Mouse (Mus musculus) neural tube, embryonic 11.5 days (tissue): ENCODE measurements around the gene Bmf. TPM values are rescaled to one million over a fixed set of nuclear protein-coding genes. Genes with fewer than 3 reads are reported as not detected.

Source experiments
- ATAC-seq: fragments of 200-750 bp; cut with Nextera tagmentation; 2 replicates; pipeline ENCODE4 v1.8.0; 2017; ENCODE audit warnings: moderate number of reproducible peaks, mild to moderate bottlenecking, moderate TSS enrichment, moderate library complexity; ENCODE audit not compliant: insufficient read depth, low FRiP score, low TSS enrichment
- DNase-seq: peaks from one replicate; pipeline ENCODE4 v3.0.0-alpha.2; 2015; ENCODE audit warnings: low spot score
- H3K27ac ChIP-seq: fragments of 300-500 bp; sonication (generic); 2 replicates; pipeline ENCODE4 v1.5.1; 2014; ENCODE audit warnings: low read depth, mild to moderate bottlenecking, low read length
- H3K27me3 ChIP-seq: fragments of 300-500 bp; sonication (generic); 2 replicates; pipeline ENCODE4 v1.6.1; 2014; ENCODE audit warnings: mild to moderate bottlenecking, low read length, mixed read lengths; ENCODE audit not compliant: control insufficient read depth, insufficient read depth
- H3K36me3 ChIP-seq: fragments of 300-500 bp; sonication (generic); 2 replicates; pipeline ENCODE4 v1.6.1; 2014; ENCODE audit warnings: mild to moderate bottlenecking, low read length, moderate library complexity, mixed read lengths; ENCODE audit not compliant: control insufficient read depth, insufficient read depth
- H3K4me1 ChIP-seq: fragments of 300-500 bp; sonication (generic); 2 replicates; pipeline ENCODE4 v1.6.1; 2014; ENCODE audit warnings: low read length, mixed read lengths; ENCODE audit not compliant: control insufficient read depth, insufficient read depth
- H3K4me2 ChIP-seq: fragments of 300-500 bp; sonication (generic); 2 replicates; pipeline ENCODE4 v1.6.1; 2014; ENCODE audit warnings: low read depth, mild to moderate bottlenecking, moderate library complexity
- H3K4me3 ChIP-seq: fragments of 300-500 bp; sonication (generic); 2 replicates; pipeline ENCODE4 v1.5.1; 2014; ENCODE audit warnings: low read depth, low read length
- H3K9ac ChIP-seq: fragments of 300-500 bp; sonication (generic); 2 replicates; pipeline ENCODE4 v1.6.1; 2014; ENCODE audit warnings: mild to moderate bottlenecking, low read length
- H3K9me3 ChIP-seq: fragments of 300-500 bp; sonication (generic); 2 replicates; pipeline ENCODE4 v1.6.1; 2016; ENCODE audit warnings: low read length; ENCODE audit not compliant: control insufficient read depth
- WGBS: fragments of 180-500 bp; shearing (Covaris S2); extraction: QIAGEN DNeasy Blood & Tissue Kit; methylation state at CpG from one replicate; pipeline ENCODE4 v1.1.7; 2014; 5-methylcytosine and 5-hydroxymethylcytosine counted together
- polyA plus RNA-seq: library from polyadenylated mRNA; unstranded; fragments of >200 nt; fragmentation: Nextera tagmentation; extraction: Ambion mirVana; gene quantifications from 2 replicates; pipeline ENCODE4 v1.2.1, GENCODE M21; 2014

The Bmf gene
- polyA plus RNA-seq, 1 experiment from 2014 or later = 5.9 TPM

DNA sequence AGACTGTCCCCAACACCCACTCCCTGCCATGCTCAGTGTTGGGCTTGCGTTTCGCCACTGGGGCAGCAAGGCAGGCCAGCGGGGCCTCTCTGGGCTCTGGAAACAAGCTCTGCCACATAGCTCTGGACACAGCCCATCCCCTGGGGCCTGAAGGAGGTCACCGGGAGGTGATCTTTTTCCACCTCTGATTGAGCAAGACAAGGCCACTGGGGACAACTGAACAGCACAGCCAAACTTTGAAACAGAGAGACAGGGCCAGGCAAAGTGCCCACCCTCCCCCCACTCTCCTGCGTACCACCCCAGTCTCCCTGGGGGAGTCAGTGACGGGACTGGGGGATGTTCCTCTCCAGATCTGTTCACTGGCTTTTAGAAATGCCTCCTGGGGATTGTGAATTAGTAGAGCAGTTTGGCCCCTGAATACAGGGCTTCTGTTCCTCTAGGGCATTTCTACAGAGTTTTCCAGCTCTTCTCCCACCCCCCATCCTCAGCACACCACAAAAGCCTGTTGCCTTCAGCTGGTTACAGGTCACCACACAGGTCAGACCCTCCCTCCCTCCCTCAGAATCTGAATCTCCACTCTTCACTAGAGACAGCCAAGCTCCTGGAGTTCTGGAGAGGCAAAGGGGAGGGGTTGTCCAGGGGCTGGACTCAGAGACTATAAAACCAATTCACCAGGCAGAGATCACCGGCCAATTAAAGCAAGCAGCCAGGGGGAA lies 19.9 kb downstream of the Bmf start:
- Histone ChIP-seq H3K4me1 (peaks cover 50% of the 10 kb centered on the region), H3K36me3 (no peaks in the 10 kb centered on the region), H3K4me3 (no peak overlapping the region), H3K27ac (peak overlapping the region; percentile 50), H3K9me3 (no peaks in the 10 kb centered on the region), H3K9ac (no peak overlapping the region), H3K4me2 (no peak overlapping the region), H3K27me3 (no peaks in the 10 kb centered on the region)
- DNase-seq = peak; percentile 61
- peak; percentile 10; the same call in 1 of the 2 replicates for ATAC-seq
- WGBS = 3% methylated on average over 7 of the region's 7 CpGs

DNA sequence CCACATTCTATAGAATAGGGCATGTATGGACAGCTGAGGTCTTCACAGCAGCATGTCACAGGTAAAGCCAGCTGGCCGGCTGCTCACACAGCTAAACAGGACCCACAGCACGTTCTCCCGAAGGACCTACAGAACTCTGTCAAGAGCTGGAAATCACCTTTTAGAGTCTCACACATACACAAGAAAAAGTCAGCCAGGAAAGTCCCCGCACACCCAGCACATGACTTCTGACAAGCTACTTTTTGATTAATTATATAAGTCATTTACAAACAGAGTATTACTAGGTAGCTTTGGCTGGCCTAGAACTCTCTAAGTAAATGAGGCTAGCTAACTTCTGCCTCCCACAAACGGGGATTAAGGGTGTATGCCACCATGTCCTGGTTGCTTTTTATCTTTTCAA lies 22.9 kb downstream of the Bmf start:
- DNase-seq = no peak
- Histone ChIP-seq H3K27ac (no peak overlapping the region), H3K9me3 (no peaks in the 10 kb centered on the region), H3K9ac (no peak overlapping the region), H3K4me3 (no peak overlapping the region), H3K4me1 (peaks cover 25% of the 10 kb centered on the region), H3K4me2 (no peak overlapping the region), H3K36me3 (no peaks in the 10 kb centered on the region), H3K27me3 (no peaks in the 10 kb centered on the region)
- ATAC-seq = no peak
- WGBS = 93% methylated on average over 5 of the region's 5 CpGs

DNA sequence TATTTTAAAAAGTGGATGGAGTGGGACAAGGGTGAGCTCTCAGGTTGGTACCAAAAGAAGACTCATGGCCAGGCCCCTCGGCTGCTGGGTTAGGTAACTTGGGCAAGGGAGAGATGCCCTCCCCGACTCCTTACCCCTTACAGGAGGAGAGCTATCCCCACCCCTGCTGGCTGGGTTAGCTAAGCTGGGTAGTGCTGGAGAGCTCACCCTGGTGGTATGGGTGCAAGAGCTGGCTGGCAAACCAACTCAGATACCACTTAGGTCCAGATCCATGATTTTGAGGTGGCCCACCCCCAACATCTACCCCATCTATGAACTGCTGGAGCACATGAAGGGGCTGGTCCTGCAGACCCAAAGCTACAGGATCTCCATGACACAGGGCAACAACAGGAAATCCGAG lies 24.7 kb downstream of the Bmf start:
- ATAC-seq (no peak), DNase-seq (no peak)
- H3K36me3 ChIP-seq = no peaks in the 10 kb centered on the region
- peaks cover 15% of the 10 kb centered on the region for H3K4me1 ChIP-seq
- H3K9ac ChIP-seq = no peak overlapping the region
- no peak overlapping the region for H3K4me3 ChIP-seq
- H3K9me3 ChIP-seq = no peaks in the 10 kb centered on the region
- H3K27ac ChIP-seq = no peak overlapping the region
- 78% methylated on average over 3 of the region's 3 CpGs for WGBS
- H3K27me3 ChIP-seq = no peaks in the 10 kb centered on the region
- no peak overlapping the region for H3K4me2 ChIP-seq

DNA sequence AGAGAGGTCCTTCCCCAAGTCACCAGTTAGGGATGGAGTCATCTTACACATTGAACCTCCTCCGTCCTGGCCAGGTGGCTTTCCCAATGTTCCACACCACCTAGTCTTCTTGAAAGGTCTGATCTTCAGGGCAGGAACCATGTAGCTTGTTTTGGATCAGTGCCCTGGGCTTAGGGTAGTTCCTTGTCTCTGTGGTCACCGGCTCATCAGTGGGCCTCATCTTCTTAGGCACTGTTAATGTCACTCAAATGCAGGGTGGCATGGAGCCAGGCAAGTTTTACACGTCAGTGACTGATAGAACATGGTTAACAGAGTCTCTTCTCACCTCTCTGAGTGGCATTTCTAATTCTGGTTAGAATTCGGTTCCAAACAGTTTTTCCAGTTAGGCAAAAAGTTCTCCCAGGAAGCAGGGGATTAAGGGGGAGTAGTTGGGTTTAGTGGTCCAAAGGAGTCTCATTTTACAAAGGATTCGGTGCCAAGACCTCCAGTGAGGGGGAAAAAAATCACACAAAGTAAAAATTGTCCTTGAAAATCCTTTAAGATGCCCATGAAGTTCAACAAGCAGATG lies 26.2 kb downstream of the Bmf start:
- Histone ChIP-seq H3K9me3 (no peaks in the 10 kb centered on the region), H3K4me2 (no peak overlapping the region), H3K36me3 (no peaks in the 10 kb centered on the region), H3K9ac (no peak overlapping the region), H3K4me1 (peaks cover 8% of the 10 kb centered on the region; the same call in 1 of the 2 replicates), H3K4me3 (no peak overlapping the region), H3K27ac (no peak overlapping the region), H3K27me3 (no peaks in the 10 kb centered on the region)
- WGBS = 75% methylated on average over 5 of the region's 5 CpGs
- ATAC-seq = no peak
- no peak for DNase-seq

DNA sequence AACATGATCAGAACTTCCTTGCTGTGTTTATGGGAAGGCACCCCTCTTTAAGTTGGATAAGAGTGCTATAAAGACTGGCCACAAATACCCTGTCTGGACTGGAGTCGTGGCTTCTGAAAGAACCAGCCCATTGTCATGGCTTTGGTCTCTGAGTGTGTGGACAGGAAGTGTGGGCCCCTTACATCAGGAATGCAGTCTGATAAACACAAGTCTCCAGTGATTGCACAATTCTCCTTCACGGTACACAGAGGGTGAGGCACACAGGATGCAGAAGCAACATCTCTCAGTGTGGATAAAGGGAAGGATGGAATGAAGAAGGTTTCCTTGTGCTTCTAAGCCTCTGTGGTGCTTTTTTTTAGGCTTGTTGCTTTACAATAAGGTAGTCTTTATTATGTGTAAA lies 27.2 kb downstream of the Bmf start:
- WGBS = 42% methylated on average over 2 of the region's 2 CpGs
- Histone ChIP-seq H3K27me3 (no peaks in the 10 kb centered on the region), H3K27ac (no peak overlapping the region), H3K9me3 (no peaks in the 10 kb centered on the region), H3K4me2 (no peak overlapping the region), H3K4me3 (no peak overlapping the region), H3K4me1 (peaks cover 8% of the 10 kb centered on the region; the same call in 1 of the 2 replicates), H3K36me3 (no peaks in the 10 kb centered on the region), H3K9ac (no peak overlapping the region)
- no peak for DNase-seq
- no peak for ATAC-seq

DNA sequence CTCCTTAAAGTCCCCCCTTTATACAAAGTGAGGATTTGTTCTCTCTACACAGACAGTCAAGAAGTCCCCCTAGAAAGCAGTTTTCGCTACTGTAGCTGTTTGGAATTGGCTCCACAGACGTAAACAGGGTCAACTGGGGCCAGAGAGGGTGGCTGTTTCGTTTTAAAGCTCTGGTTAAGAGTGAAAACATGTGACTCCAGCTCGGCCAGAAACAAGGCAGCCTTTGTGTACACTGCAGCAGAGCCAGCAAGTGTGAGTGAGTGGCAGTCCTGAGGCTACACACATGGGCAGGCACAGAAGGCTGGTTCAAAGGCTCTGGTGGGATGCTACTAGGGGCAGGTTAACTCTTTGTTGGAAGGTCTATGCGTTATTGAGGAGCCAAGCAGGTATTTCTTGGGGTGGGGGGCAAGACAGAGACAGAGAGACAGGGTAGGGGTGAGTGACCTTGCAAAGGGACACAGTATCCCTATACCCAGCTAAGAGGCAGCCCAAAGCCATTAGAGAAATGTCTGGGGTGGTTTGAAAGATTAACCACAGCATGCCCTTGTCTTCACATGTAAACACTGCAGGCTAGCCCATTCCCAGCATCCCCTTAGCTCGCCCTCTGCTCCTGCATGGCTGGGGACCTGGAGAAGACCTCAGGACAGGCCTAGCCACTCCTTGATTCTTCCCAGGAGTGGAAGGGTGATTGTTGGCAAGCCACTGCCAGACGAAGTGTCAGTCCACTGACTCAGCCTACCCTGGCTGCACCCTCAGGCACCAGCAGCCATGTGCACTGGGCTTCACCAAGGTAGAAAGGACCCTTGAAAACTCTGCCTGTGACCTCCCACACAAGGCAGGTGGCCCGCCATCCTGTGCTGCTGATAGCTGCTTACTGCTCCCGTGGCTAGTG lies 29.2 kb downstream of the Bmf start:
- no peak overlapping the region for H3K9ac ChIP-seq
- no peaks in the 10 kb centered on the region for H3K27me3 ChIP-seq

DNA sequence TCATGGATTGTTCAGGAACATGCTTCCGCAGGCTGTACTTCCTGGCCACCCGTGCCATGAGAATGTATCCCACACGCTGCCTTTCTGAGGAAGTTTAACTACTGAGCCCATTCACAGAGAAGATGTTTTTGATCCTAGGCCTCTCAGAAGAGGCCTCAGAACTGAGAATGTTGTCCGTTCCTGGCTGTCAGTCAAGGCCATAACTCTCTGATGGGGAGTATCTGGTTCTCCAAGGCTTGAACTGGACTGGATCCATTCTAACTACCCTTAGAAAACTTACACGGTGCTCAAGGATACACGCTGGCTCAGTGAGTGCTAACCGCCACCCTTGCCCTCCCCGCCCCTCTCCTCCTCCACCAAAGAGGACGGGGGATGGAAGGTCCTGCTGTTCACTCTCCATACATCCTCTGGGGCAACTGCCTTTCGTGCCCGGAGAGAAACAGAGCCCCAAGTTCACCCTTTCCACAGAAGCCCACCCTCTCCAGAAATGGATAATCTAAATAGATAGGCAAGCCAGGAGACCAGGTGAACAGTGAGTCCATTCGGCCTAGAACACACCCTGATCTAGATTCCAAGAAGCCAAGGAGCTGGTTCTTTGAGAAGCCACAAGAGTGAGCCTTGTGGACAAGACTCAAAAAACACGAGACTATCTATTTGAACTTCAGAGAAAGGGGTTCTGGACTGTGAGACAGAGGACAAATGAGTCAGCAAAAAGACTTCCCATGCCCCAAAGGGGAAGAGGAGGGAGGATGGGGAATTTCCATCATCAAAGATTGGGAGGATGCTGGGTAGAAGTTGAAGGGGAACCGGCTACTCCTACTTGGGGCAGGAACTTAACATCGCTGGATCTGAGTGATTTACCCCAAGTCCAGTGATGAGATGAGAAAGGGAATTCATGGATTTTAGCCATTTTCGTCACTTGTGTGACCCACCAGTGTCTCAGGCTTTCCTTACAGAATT lies 36.8 kb downstream of the Bmf start:
- ATAC-seq (no peak), DNase-seq (no peak)
- Histone ChIP-seq H3K27me3 (no peaks in the 10 kb centered on the region), H3K36me3 (no peaks in the 10 kb centered on the region), H3K9ac (no peak overlapping the region), H3K9me3 (no peaks in the 10 kb centered on the region), H3K4me3 (no peak overlapping the region), H3K4me1 (peaks cover 10% of the 10 kb centered on the region), H3K4me2 (no peak overlapping the region), H3K27ac (no peak overlapping the region)
- WGBS = 76% methylated on average over 16 of the region's 16 CpGs

More for the DNA sequence above, 29.2 kb downstream of the Bmf start:
- H3K4me3 ChIP-seq = no peak overlapping the region
- peak overlapping the region; percentile 75 for H3K27ac ChIP-seq
- DNase-seq = peak; percentile 67
- WGBS = 36% methylated on average over 9 of the region's 9 CpGs
- H3K36me3 ChIP-seq = no peaks in the 10 kb centered on the region
- no peaks in the 10 kb centered on the region for H3K9me3 ChIP-seq
- peak; percentile 86 for ATAC-seq
- H3K4me1 ChIP-seq = peaks cover 8% of the 10 kb centered on the region; the same call in 1 of the 2 replicates
- H3K4me2 ChIP-seq = no peak overlapping the region

DNA sequence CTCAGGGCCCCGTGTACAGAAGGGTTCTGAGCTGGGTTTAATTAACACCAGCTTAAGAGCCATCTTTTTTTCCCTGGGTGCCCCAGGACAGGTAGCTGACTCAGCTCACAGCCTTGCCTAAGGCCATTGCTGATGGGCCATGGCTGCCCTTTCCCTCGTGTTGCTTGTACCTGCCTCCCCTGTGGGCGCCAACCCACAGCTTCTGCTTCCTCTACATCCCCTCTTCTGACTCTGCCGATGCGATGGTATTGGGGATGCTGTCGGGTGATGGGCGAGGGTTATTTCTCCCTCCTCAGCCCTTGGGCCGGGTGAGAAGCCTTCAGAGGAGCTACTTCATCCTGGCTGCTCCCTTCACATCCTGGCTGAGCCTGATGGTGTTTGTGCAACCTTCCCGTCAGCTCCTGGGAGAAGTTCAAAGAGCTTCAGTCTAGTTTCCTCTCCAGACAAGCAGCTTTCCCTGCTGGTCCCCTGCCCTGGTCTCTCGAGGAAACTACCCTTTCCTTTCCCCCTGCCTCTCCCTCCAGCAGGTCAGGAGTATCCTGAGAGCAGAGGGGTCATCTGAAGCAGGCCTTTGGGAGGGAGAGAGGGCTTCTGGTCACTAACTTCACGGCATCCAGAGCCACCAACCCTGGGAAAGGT lies 37.6 kb downstream of the Bmf start:
- Histone ChIP-seq H3K4me3 (no peak overlapping the region), H3K4me1 (peaks cover 10% of the 10 kb centered on the region), H3K4me2 (no peak overlapping the region), H3K36me3 (no peaks in the 10 kb centered on the region), H3K9me3 (no peaks in the 10 kb centered on the region), H3K27ac (no peak overlapping the region), H3K9ac (no peak overlapping the region), H3K27me3 (no peaks in the 10 kb centered on the region)
- WGBS = 64% methylated on average over 11 of the region's 11 CpGs
- no peak for ATAC-seq
- no peak for DNase-seq
